Mouse (Mus musculus): ENCODE data around the gene Uox.

- TF ChIP-seq CTCF (IDR thresholded peaks at IDR 0.05; ENCODE audit: control insufficient read depth, insufficient read depth, insufficient replicate concordance, low read depth, low read length) = no peak
- TF ChIP-seq POLR2A (IDR thresholded peaks at IDR 0.05; ENCODE audit: control insufficient read depth, low read depth, low read length) = no peak
These were observed 2.2 kb upstream of the Uox start for GRCm38 (mm10) chr3:146567884-146568530.
